Mouse (Mus musculus) hindbrain, postnatal 0 days (tissue): Measurements from ENCODE around the gene Wdr90. TPM values are rescaled to one million over a fixed set of nuclear protein-coding genes. Genes with fewer than 3 reads are reported as not detected.

ENCODE experiments used
- ATAC-seq: fragments of 200-750 bp; cut with Nextera tagmentation; 2 replicates; pipeline ENCODE4 v1.8.0; 2017; ENCODE audit warnings: mild to moderate bottlenecking, moderate TSS enrichment, moderate library complexity
- DNase-seq: peaks from one replicate; pipeline ENCODE4 v3.0.0-alpha.2; 2015; ENCODE audit warnings: low spot score
- H3K27ac ChIP-seq: fragments of 300-500 bp; sonication (generic); 2 replicates; pipeline ENCODE4 v1.5.1; 2014; ENCODE audit warnings: mild to moderate bottlenecking
- H3K27me3 ChIP-seq: fragments of 300-500 bp; sonication (generic); 2 replicates; pipeline ENCODE4 v1.6.1; 2014; ENCODE audit warnings: low read length, mixed read lengths; ENCODE audit not compliant: insufficient read depth
- H3K36me3 ChIP-seq: fragments of 300-500 bp; sonication (generic); 2 replicates; pipeline ENCODE4 v1.6.1; 2014; ENCODE audit warnings: low read length, mixed read lengths; ENCODE audit not compliant: insufficient read depth
- H3K4me1 ChIP-seq: fragments of 300-500 bp; sonication (generic); 2 replicates; pipeline ENCODE4 v1.6.1; 2014; ENCODE audit warnings: antibody characterized with exemption, low read length, mixed read lengths; ENCODE audit not compliant: insufficient read depth
- H3K4me2 ChIP-seq: fragments of 300-500 bp; sonication (generic); 2 replicates; pipeline ENCODE4 v1.6.1; 2014; ENCODE audit warnings: low read depth, mild to moderate bottlenecking, low read length, moderate library complexity, mixed read lengths
- H3K4me3 ChIP-seq: fragments of 300-500 bp; sonication (generic); 2 replicates; pipeline ENCODE4 v1.5.1; 2014; ENCODE audit warnings: low read length
- H3K9ac ChIP-seq: fragments of 300-500 bp; sonication (generic); replicated peaks from 2 replicates; pipeline ENCODE4 v1.6.1; 2014; ENCODE audit warnings: mild to moderate bottlenecking, low read length, moderate library complexity, mixed read lengths
- H3K9me3 ChIP-seq: fragments of 300-500 bp; sonication (generic); 2 replicates; pipeline ENCODE4 v1.6.1; 2016; ENCODE audit warnings: low read length, mixed read lengths
- CTCF ChIP-seq: IDR thresholded peaks from 2 replicates; pipeline ENCODE4 v1.5.1; 2016; ENCODE audit warnings: antibody characterized with exemption, control low read depth, low read depth
- WGBS: fragments of 180-500 bp; shearing (Covaris S2); extraction: QIAGEN DNeasy Blood & Tissue Kit; methylation state at CpG from one replicate; pipeline ENCODE4 v1.1.7; 2014; 5-methylcytosine and 5-hydroxymethylcytosine counted together
- polyA plus RNA-seq: library from polyadenylated mRNA; unstranded; fragments of >200 nt; fragmentation: Nextera tagmentation; extraction: Ambion mirVana; gene quantifications from 2 replicates; pipeline ENCODE4 v1.2.1, GENCODE M21; 2015
- total RNA-seq: library from RNA; depleted of rRNA; stranded (reverse); fragments of >200 nt; gene quantifications from 2 replicates; pipeline ENCODE4 v1.2.3, GENCODE M21; 2014

Wdr90 gene
- total and polyA plus RNA-seq, 2 experiments from 2014 or later = 13.2 to 75.5 TPM

GRCm38 (mm10) chr17:25824362-25825142, 36.7 kb downstream of the Wdr90 start:
- Histone ChIP-seq H3K9ac (peak overlapping the region; percentile 78; the same call in 1 of the 2 replicates), H3K4me3 (peak overlapping the region; percentile 56), H3K36me3 (peaks cover 16% of the 10 kb centered on the region; the same call in 1 of the 2 replicates), H3K27me3 (no peaks in the 10 kb centered on the region), H3K9me3 (no peaks in the 10 kb centered on the region), H3K4me2 (peak overlapping the region; percentile 99), H3K27ac (no peak overlapping the region), H3K4me1 (peaks cover 25% of the 10 kb centered on the region)
- TF ChIP-seq CTCF = no peak
- 80% methylated on average over 16 of the region's 17 CpGs for WGBS
- ATAC-seq (no peak), DNase-seq (no peak)

DNA sequence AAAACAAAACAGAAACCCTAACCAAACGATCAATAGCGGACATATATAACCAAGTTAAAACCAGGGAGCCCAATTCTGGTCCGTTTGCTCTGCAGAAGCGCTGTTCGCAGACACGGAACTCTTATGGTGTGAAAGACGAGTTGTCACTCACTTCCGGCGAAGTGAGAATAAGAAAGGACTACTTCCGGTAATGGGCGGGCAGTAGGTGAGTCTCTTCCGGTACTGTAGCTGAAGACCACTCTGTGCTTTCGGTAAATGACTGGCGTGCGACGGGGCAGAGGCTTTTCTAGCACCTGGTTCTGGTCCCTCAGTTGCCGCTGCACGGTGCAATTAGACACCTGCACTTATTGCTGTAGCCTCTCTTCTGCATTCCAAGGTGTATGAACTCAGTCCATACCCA, 37.8 kb downstream of the Wdr90 start, which contains the start of gene Wdr24:
Gene Wdr24, plus strand, starts transcription at position 176 of the 400 bp plus-strand sequence.
- H3K27ac ChIP-seq = peak within 1 kb of the TSS; percentile 67
- H3K27me3 ChIP-seq = no peaks in the 10 kb centered on the region
- under 1% methylated on average over 18 of the region's 18 CpGs for WGBS
- peak within 1 kb of the TSS; percentile 78 for H3K9ac ChIP-seq
- peaks cover 20% of the 10 kb centered on the region for H3K4me1 ChIP-seq
- TF ChIP-seq CTCF = no peak
- DNase-seq (peak; percentile 94), ATAC-seq (peak; percentile 73; the same call in 1 of the 2 replicates)
- H3K9me3 ChIP-seq = no peaks in the 10 kb centered on the region
- peaks cover 17% of the 10 kb centered on the region; the same call in 1 of the 2 replicates for H3K36me3 ChIP-seq
- H3K4me2 ChIP-seq = peak within 1 kb of the TSS; percentile 99
- H3K4me3 ChIP-seq = peak within 1 kb of the TSS; percentile 56

GRCm38 (mm10) chr17:25818851-25819780, 42.2 kb downstream of the Wdr90 start:
- DNase-seq (no peak), ATAC-seq (no peak)
- no peak overlapping the region for H3K27ac ChIP-seq
- H3K4me3 ChIP-seq = no peak overlapping the region
- no peak overlapping the region for H3K4me2 ChIP-seq
- H3K9me3 ChIP-seq = no peaks in the 10 kb centered on the region
- WGBS = 15% methylated on average over 46 of the region's 46 CpGs
- TF ChIP-seq CTCF = no peak
- no peak overlapping the region for H3K9ac ChIP-seq
- H3K4me1 ChIP-seq = peaks cover 4% of the 10 kb centered on the region
- H3K36me3 ChIP-seq = peaks cover 15% of the 10 kb centered on the region; the same call in 1 of the 2 replicates
- H3K27me3 ChIP-seq = no peaks in the 10 kb centered on the region

GRCm38 (mm10) chr17:25817662-25818061, 43.6 kb downstream of the Wdr90 start:
- 80% methylated on average over 11 of the region's 11 CpGs for WGBS
- no peak overlapping the region for H3K27ac ChIP-seq
- H3K4me3 ChIP-seq = no peak overlapping the region
- H3K27me3 ChIP-seq = no peaks in the 10 kb centered on the region
- peaks cover 10% of the 10 kb centered on the region for H3K4me1 ChIP-seq
- H3K9ac ChIP-seq = no peak overlapping the region
- peaks cover 15% of the 10 kb centered on the region; the same call in 1 of the 2 replicates for H3K36me3 ChIP-seq
- ATAC-seq = no peak
- TF ChIP-seq CTCF = no peak
- DNase-seq = no peak
- no peak overlapping the region for H3K4me2 ChIP-seq
- no peaks in the 10 kb centered on the region for H3K9me3 ChIP-seq

GRCm38 (mm10) chr17:25813471-25813870, 47.8 kb downstream of the Wdr90 start:
- Histone ChIP-seq H3K4me1 (peaks cover 21% of the 10 kb centered on the region), H3K4me3 (peak overlapping the region; percentile 8; the same call in 1 of the 2 replicates), H3K27ac (0 out of 2 replicates have a peak overlapping the region, but pooled peaks have one; percentile 29), H3K9ac (peak overlapping the region; percentile 35), H3K9me3 (no peaks in the 10 kb centered on the region), H3K27me3 (no peaks in the 10 kb centered on the region), H3K4me2 (peak overlapping the region; percentile 46), H3K36me3 (peaks cover 11% of the 10 kb centered on the region; the same call in 1 of the 2 replicates)
- TF ChIP-seq CTCF = peak; percentile 77
- WGBS = 2% methylated on average over 20 of the region's 20 CpGs
- ATAC-seq (peak; percentile 32; the same call in 1 of the 2 replicates), DNase-seq (peak; percentile 82)

DNA sequence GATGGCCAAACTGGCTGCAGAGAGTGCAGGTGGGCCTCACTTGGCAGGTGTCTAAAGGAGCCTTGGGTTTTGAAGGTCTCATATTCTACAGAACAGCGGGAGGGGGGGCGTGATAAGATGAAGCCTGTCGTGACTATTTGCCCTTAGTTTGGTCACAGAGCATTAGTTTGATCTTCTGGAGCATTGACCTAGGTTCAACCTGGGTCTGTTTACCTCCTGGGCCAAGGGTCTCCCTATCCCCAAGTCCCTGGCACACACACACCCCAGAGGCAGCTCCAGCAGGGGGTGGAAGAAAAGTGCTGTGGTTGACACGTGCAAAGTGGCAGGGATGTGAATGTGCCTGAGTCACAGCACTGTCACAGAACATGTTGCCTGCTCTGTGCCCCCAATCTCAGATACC, 50.4 kb downstream of the Wdr90 start:
- H3K27ac ChIP-seq = no peak overlapping the region
- ATAC-seq (no peak), DNase-seq (no peak)
- H3K4me1 ChIP-seq = peaks cover 26% of the 10 kb centered on the region
- H3K4me3 ChIP-seq = peak overlapping the region; percentile 68; the same call in 1 of the 2 replicates
- H3K36me3 ChIP-seq = no peaks in the 10 kb centered on the region
- TF ChIP-seq CTCF = no peak
- H3K4me2 ChIP-seq = peak overlapping the region; percentile 75
- no peaks in the 10 kb centered on the region for H3K9me3 ChIP-seq
- peak overlapping the region; percentile 89; the same call in 1 of the 2 replicates for H3K9ac ChIP-seq
- WGBS = 74% methylated on average over 4 of the region's 4 CpGs
- H3K27me3 ChIP-seq = no peaks in the 10 kb centered on the region
